Mouse (Mus musculus) CH12.LX (cell line): ENCODE results near the gene Larp7. TPM values are rescaled to one million over a fixed set of nuclear protein-coding genes. Genes with fewer than 3 reads are reported as not detected.
A peak's percentile ranks its signal among the peaks of the same experiment; 100 is the strongest.

Experiments used
- DNase-seq: peaks from one replicate; pipeline ENCODE4 v3.0.0-alpha.2; 2013; ENCODE audit errors: extremely low read depth
- H3K27ac ChIP-seq: 2 replicates; pipeline ENCODE4 v1.5.1; 2012; ENCODE audit warnings: low read depth, mild to moderate bottlenecking, control low read depth, moderate library complexity; ENCODE audit not compliant: insufficient read depth
- H3K27me3 ChIP-seq: replicated peaks from 2 replicates; pipeline ENCODE3; 2012; ENCODE audit warnings: inconsistent platforms
- H3K36me3 ChIP-seq, 2 experiments: replicated peaks in 1 of 2; 2 replicates each; pipeline versions ENCODE3 to v1.6.1; 2012; ENCODE audit warnings: inconsistent platforms in 1 of 2, low read length in 1 of 2, mild to moderate bottlenecking in 1 of 2, mixed read lengths in 1 of 2, moderate library complexity in 1 of 2; ENCODE audit not compliant: control insufficient read depth in 1 of 2, insufficient read depth in 1 of 2
- H3K4me1 ChIP-seq, 2 experiments: 2 replicates each; pipeline ENCODE4 v1.6.1; 2012; ENCODE audit warnings: inconsistent platforms in 1 of 2, moderate library complexity in 1 of 2; ENCODE audit not compliant: insufficient read depth in 2 of 2, control insufficient read depth in 1 of 2
- H3K4me2 ChIP-seq: 2 replicates; pipeline ENCODE4 v1.6.1; 2012; ENCODE audit warnings: low read depth, mild to moderate bottlenecking, control low read depth; ENCODE audit not compliant: poor library complexity, insufficient read depth, severe bottlenecking
- H3K4me3 ChIP-seq, 3 experiments: fragments of 150-350 bp in 1 of 3; sonication (generic) in 1 of 3; replicated peaks in 1 of 3; 2 replicates each; pipeline versions ENCODE3 to v1.5.1; 2011 to 2012; ENCODE audit warnings: low read depth in 2 of 3, low read length in 2 of 3, mild to moderate bottlenecking in 2 of 3, moderate library complexity in 2 of 3, control low read depth in 1 of 3, improper control_type of control experiment in 1 of 3, inconsistent platforms in 1 of 3, mixed read lengths in 1 of 3; ENCODE audit not compliant: poor library complexity in 1 of 3
- H3K79me2 ChIP-seq: replicated peaks from 2 replicates; pipeline ENCODE4 v1.6.1; 2012; ENCODE audit warnings: mild to moderate bottlenecking, moderate library complexity; ENCODE audit not compliant: control insufficient read depth, poor library complexity, insufficient read depth, severe bottlenecking; ENCODE audit errors: extremely low read depth
- H3K9ac ChIP-seq: 2 replicates; pipeline ENCODE4 v1.6.1; 2012; ENCODE audit warnings: low read depth, mild to moderate bottlenecking, control low read depth, moderate library complexity; ENCODE audit not compliant: insufficient read depth
- H3K9me3 ChIP-seq: replicated peaks from 2 replicates; pipeline ENCODE3; 2012; ENCODE audit warnings: low read length, inconsistent platforms, mixed read lengths
- BHLHE40 ChIP-seq: IDR thresholded peaks from 2 replicates; pipeline ENCODE4 v1.6.1; 2011; ENCODE audit warnings: mild to moderate bottlenecking, low read depth, low read length, improper control_type of control experiment
- ELF1 ChIP-seq: IDR thresholded peaks from 2 replicates; pipeline ENCODE4 v1.6.1; 2014; ENCODE audit warnings: low read depth, mild to moderate bottlenecking, inconsistent platforms, low read length, improper control_type of control experiment
- EP300 ChIP-seq: IDR thresholded peaks from 2 replicates; pipeline ENCODE4 v1.6.1; 2011; ENCODE audit warnings: low read length, improper control_type of control experiment
- ETS1 ChIP-seq: conservative IDR thresholded peaks from 2 replicates; pipeline ENCODE4 v1.6.1; 2012; ENCODE audit warnings: low read depth, mild to moderate bottlenecking, inconsistent platforms, low read length, improper control_type of control experiment, moderate library complexity
- GABPA ChIP-seq: IDR thresholded peaks from 2 replicates; pipeline ENCODE4 v1.6.1; 2012; ENCODE audit warnings: low read depth, low read length, improper control_type of control experiment, inconsistent platforms; ENCODE audit not compliant: insufficient replicate concordance
- MAFK ChIP-seq: IDR thresholded peaks from 2 replicates; pipeline ENCODE4 v1.6.1; 2011; ENCODE audit warnings: low read length, improper control_type of control experiment; ENCODE audit not compliant: insufficient replicate concordance
- MAX ChIP-seq: IDR thresholded peaks from 2 replicates; pipeline ENCODE4 v1.6.1; 2011; ENCODE audit warnings: low read length, improper control_type of control experiment
- MEF2A ChIP-seq: IDR thresholded peaks from 2 replicates; pipeline ENCODE4 v1.6.1; 2014; ENCODE audit warnings: low read depth, mild to moderate bottlenecking, inconsistent platforms, low read length, improper control_type of control experiment, borderline replicate concordance
- MYC ChIP-seq: IDR thresholded peaks from 2 replicates; pipeline ENCODE4 v1.6.1; 2011; ENCODE audit warnings: low read depth, mild to moderate bottlenecking, improper control_type of control experiment, low read length
- POLR2AphosphoS2 ChIP-seq: IDR thresholded peaks from 2 replicates; pipeline ENCODE4 v1.6.1; 2011; ENCODE audit warnings: low read depth, low read length, improper control_type of control experiment
- SIN3A ChIP-seq: IDR thresholded peaks from 2 replicates; pipeline ENCODE4 v1.6.1; 2012; ENCODE audit warnings: low read length, improper control_type of control experiment, inconsistent platforms
- TBP ChIP-seq: conservative IDR thresholded peaks from 2 replicates; pipeline ENCODE4 v1.6.1; 2011; ENCODE audit warnings: low read depth, low read length, improper control_type of control experiment
- ZC3H11A ChIP-seq: IDR thresholded peaks from 2 replicates; pipeline ENCODE4 v1.6.1; 2012; ENCODE audit warnings: low read depth, mild to moderate bottlenecking, inconsistent platforms, low read length, improper control_type of control experiment
- ZKSCAN1 ChIP-seq: IDR thresholded peaks from 2 replicates; pipeline ENCODE4 v1.6.1; 2012; ENCODE audit warnings: low read depth, inconsistent platforms, low read length, improper control_type of control experiment, borderline replicate concordance
- dilution Hi-C: fragments of 300-500 bp; cut with MboI; formaldehyde crosslinking; loops from 2 replicates; pipeline ENCODE4 v1.14.3; 2020; ENCODE audit warnings: low sequenced_read_pairs; ENCODE audit not compliant: extremely low pct_unique_long_range_greater_than_20kb, extremely low pct_ligation_motif_present
- in situ Hi-C: fragments of 300-500 bp; cut with MboI; formaldehyde crosslinking; loops from 3 replicates; pipeline ENCODE4 v1.14.3; 2019; ENCODE audit warnings: low sequenced_read_pairs, low pct_ligation_motif_present, low pct_unique_long_range_greater_than_20kb, mixed read lengths
- polyA plus RNA-seq: library from polyadenylated mRNA; unstranded; fragments of >175 nt; gene quantifications from 2 replicates; pipeline ENCODE4 v1.2.1, GENCODE M21; 2012; ENCODE audit warnings: low read depth; ENCODE audit not compliant: insufficient read length
- total RNA-seq, 2 experiments: library from RNA; depleted of rRNA; stranded (reverse); fragments of 300-350 nt in 1 of 2; fragments of >200 nt in 1 of 2; gene quantifications; 2 replicates each; pipeline ENCODE4 v1.2.3; 2012 to 2014

The Larp7 gene
- total and polyA plus RNA-seq, 3 experiments = 28.9 to 70.6 (median 35.5) TPM

DNA sequence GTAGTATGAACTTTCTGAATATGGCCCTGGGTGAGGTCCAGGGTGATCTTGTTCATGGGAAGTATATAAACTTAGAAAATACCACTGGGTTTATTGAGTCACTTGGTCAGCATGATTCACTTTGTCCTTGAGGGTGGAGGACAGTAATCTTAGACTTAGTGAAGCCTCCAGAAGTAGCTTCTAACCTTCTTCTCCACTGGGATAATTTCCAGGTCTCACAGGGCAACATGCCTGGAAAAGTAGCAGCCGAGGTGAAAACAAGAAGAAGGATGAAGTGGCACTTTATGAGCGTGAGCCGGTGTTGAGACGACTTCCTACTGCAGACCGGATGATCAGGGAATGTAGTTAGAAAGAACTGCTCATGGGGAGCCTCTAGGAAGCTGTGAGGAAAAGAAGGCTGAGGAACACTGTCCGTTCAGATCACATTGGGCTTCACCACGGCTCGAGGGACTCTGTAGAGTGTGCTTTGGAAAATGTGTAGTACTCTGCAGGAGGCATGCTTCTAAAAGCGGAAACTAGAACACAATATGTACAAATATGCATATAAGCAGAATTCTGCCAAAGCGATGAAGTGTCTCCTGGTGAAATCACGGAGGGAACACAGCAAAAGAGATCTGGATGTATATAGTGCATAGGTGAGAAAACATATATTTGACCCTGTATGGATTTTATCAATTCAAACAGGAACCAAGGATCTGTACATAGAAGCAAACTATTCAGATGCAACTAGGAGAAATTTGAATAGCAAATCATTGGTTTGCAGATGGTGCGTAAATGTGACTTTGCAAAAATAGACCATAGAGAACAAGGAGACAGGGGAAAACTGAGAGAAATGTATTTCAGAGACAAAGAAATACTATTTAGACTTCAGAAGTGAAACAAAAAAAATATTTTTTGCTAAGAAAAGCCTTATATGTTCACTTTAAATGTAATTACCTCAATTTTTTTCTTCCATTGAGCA, 41.1 kb downstream of the Larp7 start:
- no peaks in the 10 kb centered on the region for H3K36me3 ChIP-seq
- no peaks in the 10 kb centered on the region for H3K9me3 ChIP-seq
- no peaks in the 10 kb centered on the region for H3K79me2 ChIP-seq
- H3K4me2 ChIP-seq = peak overlapping the region; percentile 86
- H3K9ac ChIP-seq = no peak overlapping the region
- peak; percentile 46 for DNase-seq
- no peaks in the 10 kb centered on the region for H3K27me3 ChIP-seq
- no peak overlapping the region for H3K4me3 ChIP-seq
- peaks cover 14 to 31% of the 10 kb centered on the region in 2 experiments for H3K4me1 ChIP-seq
- dilution Hi-C loops = no loop called here
- in situ Hi-C loops = no loop called here
- TF ChIP-seq ETS1 = 0 out of 2 replicates have a peak, but pooled peaks have one; percentile 33
- peak; percentile 68 for TF ChIP-seq EP300
- TF ChIP-seq MAFK = peak; percentile 68; the same call in 1 of the 2 replicates
- TF ChIP-seq MEF2A = peak; percentile 74
- peak; percentile 69 for TF ChIP-seq BHLHE40
- TF ChIP-seq POLR2AphosphoS2 = no peak
- no peak for TF ChIP-seq ELF1
- TF ChIP-seq, all 38 proteins: peak for 5
- H3K27ac ChIP-seq = peak overlapping the region; percentile 25; the same call in 1 of the 2 replicates

DNA sequence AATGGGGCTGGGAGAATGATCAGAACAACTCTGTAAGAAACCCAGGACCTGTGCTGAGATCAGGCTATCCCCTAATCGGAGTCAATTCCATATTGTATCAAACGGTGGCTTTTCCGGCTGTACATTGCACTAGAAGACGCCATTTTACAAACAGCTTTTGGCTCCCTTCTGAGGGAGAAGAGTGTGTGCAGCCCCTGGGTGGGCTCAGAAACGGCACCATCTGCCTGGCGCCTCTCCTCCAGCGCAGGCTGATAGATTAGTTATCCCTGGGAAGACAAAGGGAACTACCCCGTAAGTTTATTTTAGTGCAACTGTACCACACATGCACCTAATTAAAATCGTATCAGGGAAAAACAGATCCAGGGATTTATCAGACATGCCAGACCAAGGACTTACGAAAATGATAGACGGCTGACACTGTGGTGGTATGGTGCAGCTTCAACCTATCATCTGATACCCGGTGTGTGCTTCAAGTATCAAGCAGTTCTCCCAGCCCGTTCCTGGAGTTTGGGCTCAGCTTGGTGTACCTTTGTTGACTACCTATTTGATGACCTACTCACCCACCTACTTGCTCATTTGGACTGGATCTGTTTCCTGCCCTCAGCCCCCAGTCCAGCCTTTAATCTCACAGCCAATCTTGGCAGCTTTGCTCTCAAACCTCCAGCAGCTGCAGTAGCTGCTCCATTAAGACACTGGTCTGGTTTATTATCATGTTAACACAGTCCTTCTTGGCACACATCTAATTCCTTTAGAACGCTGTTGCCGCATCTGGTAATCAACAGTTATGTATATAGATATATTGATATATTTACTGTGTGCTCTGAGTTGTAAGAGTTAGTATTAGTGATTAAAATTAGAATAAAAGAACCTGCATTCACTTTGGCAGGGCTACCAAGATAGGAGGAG, 45.0 kb downstream of the Larp7 start:
- H3K9me3 ChIP-seq = no peaks in the 10 kb centered on the region
- H3K27me3 ChIP-seq = no peaks in the 10 kb centered on the region
- peaks cover 9 to 16% of the 10 kb centered on the region in 2 experiments for H3K4me1 ChIP-seq
- DNase-seq = no peak
- no peak overlapping the region for H3K4me2 ChIP-seq
- H3K9ac ChIP-seq = no peak overlapping the region
- TF ChIP-seq GABPA (no peak), MYC (no peak), TBP (no peak), MAX (no peak), ZKSCAN1 (no peak), MEF2A (no peak), ZC3H11A (no peak), ELF1 (no peak), SIN3A (no peak), MAFK (no peak)
- no peaks in the 10 kb centered on the region for H3K36me3 ChIP-seq
- no peak overlapping the region for H3K27ac ChIP-seq
- H3K79me2 ChIP-seq = no peaks in the 10 kb centered on the region
- in situ Hi-C loops = no loop called here
- dilution Hi-C loops = no loop called here
- H3K4me3 ChIP-seq = no peak overlapping the region
